Mouse (Mus musculus): ENCODE results near the gene Usp45.

The Usp45 gene

DNA sequence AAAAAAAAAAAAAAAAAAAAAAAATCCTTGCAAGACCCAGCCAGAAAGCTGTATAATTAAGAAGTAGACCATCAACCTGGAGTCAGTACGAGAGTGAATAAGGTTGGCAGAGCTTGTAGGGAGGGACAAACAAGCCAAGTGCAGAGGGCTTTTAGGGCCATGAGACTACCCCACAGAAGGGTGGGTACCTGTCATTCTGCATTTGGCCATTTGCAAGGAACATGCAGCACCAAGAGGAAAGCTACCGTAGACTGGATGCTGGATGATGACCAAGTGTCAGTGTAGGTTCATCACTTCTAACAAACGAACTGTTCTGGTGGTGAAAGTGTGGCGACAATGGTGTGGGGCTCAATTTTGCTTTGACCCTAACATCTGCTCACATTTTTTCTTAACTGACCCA is 22.9 kb downstream of the Usp45 start:
- DNase-seq (ENCODE audit: low spot score) = no peak

DNA sequence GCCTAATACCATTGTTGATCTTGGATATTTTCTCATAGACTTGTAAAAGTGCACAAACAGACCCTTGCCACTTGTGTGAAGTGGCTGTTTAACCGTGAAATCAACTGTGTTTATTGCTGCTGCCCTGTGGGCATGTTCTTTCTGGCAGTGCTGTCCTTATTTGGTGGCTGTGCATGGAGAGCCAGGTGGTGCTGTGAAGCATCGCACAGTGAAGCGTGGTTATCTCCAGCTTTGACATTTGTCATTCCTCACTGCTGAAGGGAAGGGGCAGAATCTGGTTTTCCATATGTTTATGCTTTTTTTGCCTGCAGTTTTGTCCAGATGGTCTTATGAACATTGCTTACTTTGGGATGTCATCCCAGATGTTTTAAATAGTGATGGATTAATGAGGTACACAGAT is 26.7 kb downstream of the Usp45 start:
- no peak for DNase-seq (ENCODE audit: low spot score)

DNA sequence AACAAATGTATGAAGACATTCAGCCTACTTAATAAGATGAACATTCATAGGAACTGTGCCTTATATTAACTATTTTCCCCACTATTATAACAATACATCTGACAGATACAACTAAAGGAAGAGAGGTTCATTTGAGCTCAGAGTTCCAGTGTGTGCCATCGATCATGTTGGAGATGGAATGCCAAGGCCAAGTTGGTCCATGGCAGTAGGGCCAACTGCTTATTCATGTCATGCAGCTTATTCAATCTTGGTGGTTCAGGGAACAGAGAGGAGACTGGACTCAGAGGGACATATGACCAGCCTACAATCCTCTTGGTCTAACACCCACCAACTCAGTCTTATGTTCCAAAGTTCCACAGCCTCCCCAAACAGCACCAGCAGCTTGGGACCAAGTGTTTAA is 34.1 kb downstream of the Usp45 start:
- DNase-seq (ENCODE audit: low spot score) = no peak

DNA sequence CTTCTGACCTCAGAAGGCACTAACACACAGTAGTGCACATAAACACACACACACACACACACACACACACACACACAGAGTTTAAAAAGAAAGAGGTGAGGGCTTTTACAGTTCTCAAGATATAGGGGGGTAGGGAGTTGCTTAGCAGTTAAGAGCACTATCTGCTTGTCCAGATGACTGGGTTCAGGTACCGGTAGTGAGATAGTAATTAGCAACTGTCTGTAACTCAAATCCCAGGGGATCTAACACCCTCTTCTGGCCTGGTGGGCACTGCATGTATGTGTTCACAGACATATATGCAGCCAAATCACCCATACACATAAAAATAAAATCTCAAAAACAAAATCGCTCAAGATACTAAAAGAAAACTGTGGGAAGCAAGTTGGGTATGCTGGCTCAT is 34.7 kb downstream of the Usp45 start:
- DNase-seq (ENCODE audit: low spot score) = no peak

DNA sequence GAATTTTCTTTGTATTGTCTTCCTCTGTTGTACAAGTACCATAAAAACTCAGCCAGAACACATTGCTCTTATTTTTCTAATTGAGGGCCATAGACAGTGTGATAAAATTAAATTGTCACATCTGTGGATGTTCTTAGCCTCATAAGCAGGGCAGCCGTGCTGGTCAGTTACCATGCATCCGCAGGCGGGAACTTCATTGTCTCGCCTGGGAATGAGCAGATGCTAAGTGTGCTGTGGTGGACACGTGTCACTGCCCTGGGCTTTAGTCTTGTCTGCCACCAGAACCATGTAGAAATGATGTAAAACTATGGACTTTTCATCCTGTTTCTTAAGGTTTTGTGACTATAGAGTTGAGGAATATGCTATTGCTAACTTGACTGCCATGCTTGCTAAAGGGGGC is 40.2 kb downstream of the Usp45 start:
- no peak for DNase-seq (ENCODE audit: low spot score)

DNA sequence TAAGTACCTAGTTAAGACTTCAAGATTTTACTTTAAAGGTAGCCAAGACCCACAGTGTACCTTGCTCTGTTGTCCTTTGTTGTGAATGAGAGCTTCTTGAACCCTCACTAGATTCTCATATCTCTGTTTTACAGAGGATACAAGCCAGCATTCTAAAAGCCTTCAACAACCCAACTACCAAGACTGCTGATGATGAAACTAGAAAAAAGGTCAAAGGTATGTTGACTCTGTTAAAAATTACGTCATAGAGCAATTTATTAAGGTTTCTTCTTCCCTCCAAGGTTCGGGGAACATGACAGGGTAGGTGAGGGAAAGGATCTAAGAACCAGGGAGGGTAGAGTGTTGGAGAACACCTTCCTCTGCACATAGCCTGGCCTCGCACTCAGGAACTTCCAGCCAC is 43.7 kb downstream of the Usp45 start:
- no peak for DNase-seq (ENCODE audit: low spot score)

DNA sequence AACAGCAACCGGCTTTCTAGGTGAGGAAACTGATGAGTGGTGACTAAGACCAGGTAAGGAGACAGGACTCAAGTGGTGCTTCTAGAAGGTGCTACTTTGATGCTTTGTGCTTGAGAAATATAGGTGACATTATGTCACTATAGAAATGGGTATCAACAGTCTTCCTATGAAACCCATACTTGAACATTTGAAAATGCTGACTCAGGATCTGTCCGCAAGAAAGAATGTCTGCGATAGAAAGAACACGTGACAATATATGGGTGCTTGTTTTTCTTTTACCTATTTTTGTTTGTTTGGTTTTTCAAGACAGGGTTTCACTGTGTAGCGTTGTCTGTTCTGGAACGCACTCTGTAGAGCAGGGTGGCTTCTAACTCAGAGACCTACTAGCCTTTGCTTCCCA is 45.7 kb downstream of the Usp45 start:
- DNase-seq (ENCODE audit: low spot score) = no peak

DNA sequence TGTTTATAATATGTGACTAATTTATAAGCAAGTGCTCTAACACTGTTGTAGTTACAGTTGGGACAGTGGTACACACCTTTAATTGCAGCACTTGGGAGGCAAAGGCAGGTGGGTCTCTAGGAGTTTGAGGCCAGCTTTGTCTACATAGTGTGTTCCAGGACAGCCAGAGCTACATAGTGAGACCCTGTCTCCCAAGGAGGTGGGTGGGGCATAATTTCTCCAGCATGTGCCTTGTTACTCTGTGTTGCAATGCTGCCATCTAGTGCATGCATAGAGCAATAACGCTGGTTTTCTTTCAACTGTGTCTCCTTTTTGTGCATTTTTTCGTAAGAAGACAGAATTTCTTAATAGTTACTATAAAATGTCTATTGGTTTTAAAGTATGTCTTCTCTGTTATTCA is 47.1 kb downstream of the Usp45 start:
- DNase-seq (ENCODE audit: low spot score) = no peak

DNA sequence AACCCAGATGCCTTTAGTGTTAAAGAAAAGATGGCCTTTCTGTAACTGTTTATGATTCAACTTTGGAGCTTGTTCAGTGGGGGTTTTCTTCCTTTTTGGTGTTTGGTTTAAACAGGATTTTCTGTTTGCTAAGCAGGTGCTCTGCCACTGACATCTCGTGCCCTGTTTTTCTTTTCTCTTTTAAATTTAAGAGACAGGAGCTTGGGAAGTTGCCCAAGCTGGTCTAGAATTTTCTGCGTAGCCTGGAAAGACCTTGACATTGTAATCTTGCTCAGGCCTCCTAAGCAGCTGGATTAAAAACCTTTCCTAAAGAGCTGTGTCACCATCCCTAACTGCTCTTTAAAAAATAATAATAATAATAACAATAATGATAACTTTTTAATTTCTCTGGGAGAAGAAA is 59.7 kb downstream of the Usp45 start:
- DNase-seq (ENCODE audit: low spot score) = no peak

DNA sequence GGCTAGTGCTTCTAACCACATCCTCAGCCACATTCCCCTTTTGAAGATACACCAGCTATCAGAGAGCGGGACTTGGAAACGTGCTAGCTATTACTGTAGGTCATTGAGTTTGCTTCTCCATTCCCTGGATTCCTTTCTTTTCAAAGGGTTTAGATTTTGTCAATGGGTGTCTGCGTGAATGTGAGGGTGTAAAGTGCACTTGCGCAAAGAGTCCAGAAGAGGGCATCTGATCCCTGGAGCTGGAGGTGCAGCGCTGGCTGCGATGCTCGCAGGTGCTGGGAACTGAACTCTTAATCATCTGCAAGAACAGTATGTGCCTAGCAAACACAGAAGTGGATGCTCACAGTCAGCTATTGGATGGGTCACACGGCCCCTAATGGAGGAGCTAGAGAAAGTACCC is 65.9 kb downstream of the Usp45 start:
- no peak for DNase-seq (ENCODE audit: low spot score)

DNA sequence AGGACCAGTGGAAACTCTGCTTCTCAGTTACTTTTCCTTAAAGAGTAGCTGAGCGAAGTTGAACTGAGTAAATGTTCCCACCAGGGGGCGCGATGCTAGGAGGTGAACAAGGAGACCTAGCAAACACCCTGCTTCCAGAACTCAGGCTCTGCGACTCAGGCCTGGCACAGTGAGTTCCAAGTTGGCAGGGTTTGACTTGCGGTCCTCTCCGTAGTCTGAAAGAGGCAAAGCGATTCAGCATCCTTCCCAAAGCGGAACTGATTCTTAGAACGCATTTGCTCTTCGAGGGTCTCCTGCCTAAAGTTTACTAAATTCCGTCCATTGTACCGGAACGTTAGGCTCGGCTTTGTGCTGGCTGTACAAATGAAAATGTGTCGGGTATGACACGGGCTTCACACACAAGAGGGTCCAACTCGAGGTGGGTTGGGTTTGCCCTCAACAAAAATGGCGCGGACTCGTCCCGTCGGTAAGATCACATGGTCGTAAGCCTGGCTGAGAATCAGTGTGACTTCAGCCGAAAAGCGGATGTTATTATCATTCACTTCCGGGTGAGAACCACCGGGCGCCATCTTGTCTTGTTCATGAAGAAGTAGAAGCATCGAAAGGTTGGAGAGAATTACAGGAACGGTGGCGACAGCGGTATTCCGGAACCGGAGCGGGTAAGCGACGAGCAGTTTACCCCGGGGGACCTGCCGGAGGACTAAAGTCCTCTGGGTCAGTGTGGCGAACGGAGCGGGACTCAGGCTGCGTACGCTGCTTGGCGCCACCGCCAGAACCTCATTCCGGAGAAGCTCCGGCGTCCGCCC is 80.7 kb downstream of the Usp45 start, which contains the start of gene Pnisr:
Pnisr (plus strand) TSS at position 103 of the 806 bp plus-strand sequence.
- DNase-seq (ENCODE audit: low spot score) = peak; percentile 97

DNA sequence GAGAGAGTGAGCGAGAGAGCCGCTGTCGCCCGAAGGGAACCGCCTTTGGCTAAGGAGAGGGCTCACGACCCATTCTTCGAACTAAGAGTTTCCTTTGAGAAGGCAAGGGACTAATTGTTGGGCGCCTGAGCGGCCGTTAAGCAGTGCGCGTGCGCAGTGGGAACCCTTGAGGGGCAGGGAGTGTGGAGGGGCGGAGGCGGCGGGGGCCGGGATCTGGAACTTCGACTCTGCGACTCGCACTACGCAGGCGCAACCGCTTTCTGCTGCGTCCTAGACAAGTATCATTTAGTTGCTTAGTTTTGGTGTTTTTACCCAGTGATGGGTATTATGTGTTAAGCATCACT is 81.3 kb downstream of the Usp45 start:
- DNase-seq (ENCODE audit: low spot score) = peak; percentile 95

DNA sequence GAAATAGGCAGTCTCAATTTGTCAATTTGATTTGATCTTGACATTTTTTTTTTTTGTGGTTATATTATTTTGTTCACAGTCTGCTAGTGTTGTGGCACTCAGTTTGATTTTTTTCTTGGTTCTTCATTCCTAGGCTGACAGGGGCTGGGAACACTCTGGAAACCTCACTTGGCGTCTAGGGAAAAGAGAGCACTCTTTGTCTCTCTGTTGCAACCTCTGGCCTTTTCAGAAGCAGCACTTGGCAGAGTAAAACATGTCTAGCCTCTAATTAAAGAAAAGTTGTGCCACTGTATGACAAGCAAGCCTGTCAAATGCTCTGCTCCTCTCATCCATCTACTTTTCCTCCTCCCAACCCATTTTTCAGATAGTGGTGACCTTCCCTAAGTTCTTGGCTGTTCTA is 90.5 kb downstream of the Usp45 start:
- DNase-seq (ENCODE audit: low spot score) = no peak

DNA sequence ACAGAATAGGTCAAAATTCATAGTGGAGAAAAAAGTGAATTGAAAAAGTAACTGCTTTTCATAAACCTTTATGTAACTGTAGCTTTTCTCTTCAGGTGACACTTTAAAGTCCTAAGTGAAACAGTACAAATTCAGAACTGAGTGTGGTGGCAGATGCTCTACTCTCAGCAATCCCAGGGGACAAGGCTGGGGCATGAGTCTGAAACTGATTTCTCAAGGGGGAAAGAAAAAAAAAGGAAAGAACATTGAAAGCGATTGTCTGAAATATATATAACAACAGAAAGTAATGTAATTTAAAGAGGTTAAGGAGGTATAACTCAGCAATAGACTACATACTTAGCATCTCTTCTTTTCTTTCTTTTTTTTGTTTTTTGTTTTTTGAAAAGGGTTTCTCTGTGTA is 98.3 kb downstream of the Usp45 start:
- DNase-seq (ENCODE audit: low spot score) = no peak

DNA sequence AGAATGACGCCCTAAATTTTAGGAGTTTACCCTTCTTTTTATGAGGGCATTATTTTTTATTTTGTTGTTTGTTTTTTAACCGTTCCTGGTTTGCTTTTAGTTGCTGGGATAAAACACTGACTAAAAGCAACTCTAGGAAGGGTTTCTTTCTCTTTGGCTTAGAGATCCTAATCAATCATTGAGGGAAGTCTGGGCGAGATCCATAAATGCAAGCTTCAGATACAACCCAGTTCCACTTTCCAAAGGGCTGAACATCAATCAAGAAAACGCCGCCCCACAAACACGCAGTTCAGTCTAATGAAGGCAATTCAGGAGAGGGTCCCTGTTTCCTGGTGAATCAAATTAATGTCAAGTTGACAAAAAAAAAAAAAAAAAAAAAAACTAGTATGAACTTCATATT is 111.8 kb downstream of the Usp45 start:
- DNase-seq (ENCODE audit: low spot score) = no peak

DNA sequence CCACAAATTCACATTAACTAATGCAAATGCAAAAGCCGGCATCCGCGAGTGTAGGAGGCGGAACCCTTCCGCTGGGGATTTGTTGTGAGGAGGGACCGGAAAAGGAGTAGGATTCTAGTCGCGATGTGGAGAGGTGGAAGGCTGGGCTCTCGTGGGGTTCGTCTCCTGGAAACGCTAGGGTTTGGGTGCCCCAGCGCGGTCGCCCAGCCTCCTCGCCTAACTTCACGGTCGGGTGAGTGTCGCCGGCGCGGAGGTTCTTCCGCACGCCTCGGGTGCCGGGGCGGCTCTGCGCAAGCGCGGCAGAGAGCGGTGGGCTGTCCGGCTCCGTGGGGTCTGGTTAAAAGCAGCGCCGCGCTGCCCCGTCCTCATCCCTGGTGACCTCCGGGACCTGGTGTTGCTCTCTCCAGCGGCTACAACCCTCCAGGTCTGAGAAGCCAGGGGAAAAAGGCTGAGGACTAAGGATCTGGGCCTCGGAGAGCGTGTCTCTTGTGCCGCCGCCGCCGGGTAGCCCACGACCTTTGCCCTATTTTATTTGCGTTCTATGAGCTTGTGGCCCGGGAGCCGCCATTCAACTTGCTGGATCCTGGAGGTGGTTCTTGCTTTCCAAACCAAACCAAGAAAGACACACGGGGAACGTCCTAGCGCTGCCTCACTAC is 112.7 kb downstream of the Usp45 start, which contains the start of gene Coq3:
Coq3 (plus strand) TSS at position 109 of the 656 bp plus-strand sequence.
- DNase-seq (ENCODE audit: low spot score) = peak; percentile 78

DNA sequence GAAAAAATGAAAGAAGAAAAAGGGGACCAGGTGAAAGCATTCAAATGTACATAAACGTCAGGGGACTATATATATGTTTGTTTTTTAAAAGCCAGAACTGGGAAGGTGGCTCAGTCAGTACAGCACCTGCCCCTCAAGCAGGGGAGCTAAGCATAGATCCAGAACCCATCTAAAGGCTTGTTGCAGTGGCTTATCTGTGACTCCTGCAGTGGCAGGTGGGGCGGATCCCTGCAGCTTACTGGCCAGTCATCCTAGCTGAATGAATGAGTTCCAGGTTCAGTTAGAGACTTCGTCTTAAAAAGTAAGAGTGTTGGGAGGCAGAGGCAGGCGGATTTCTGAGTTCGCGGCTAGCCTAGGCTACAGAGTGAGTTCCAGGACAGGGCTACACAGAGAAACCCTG is 115.8 kb downstream of the Usp45 start:
- no peak for DNase-seq (ENCODE audit: low spot score)

DNA sequence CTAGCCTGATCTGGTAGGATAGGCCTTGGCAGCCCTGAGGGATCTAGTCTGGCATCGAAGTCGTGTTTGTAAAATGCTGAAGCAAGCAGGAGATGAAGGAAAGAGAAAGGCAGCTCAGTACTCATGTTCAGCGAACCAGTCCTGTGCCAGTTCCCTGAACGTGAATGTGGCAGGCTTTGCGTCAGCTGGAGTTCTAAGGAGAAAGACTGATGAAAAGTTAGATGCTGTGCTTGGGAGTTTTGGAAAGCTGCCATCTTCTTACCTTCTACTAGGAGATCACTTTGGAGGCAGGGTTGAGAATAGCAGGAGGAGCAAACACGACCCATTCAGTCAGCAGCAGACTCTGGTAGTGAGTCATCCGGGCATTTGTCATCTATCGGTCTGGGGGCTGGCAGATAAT is 118.9 kb downstream of the Usp45 start:
- DNase-seq (ENCODE audit: low spot score) = no peak
